Comparison of ENCODE assay signal across 26 mouse cellular contexts in genomic region chr14:9698621-9699020, GRCm38 (mm10).
"Had no signal": no experiment of that assay in that cellular context is flagged by ENCODE, and none has a peak within 500 bp of the region (broad histone marks: within the 10 kb centered on the region; RNA-seq: fewer than 3 reads in every experiment).

No protein-coding gene starts in this region.

- H3K27ac ChIP-seq: embryonic facial prominence, embryonic 10.5 days; embryonic facial prominence, embryonic 12.5 days; embryonic facial prominence, embryonic 13.5 days; embryonic facial prominence, embryonic 15.5 days; forebrain, embryonic 10.5 days; forebrain, embryonic 12.5 days; forebrain, embryonic 13.5 days; forebrain, embryonic 15.5 days; gastrocnemius, adult 2 months; heart, adult 2 months had no signal

- DNase-seq: cerebellum, adult 9-11 months; cerebellum, postnatal 10 days; cerebellum, postnatal 14 days; cerebellum, postnatal 25 days; cerebellum, postnatal 36 days; embryo, embryonic 11 days; forebrain, postnatal 0 days; gastrocnemius, adult 2 months; gastrocnemius, postnatal 10 days; gastrocnemius, postnatal 14 days; gastrocnemius, postnatal 25 days; gastrocnemius, postnatal 36 days; heart, adult 11 months; heart, adult 18-20 months; heart, adult 2 months had no signal

- H3K9me3 ChIP-seq: embryonic facial prominence, embryonic 10.5 days; embryonic facial prominence, embryonic 12.5 days; embryonic facial prominence, embryonic 13.5 days; embryonic facial prominence, embryonic 15.5 days; forebrain, embryonic 10.5 days; forebrain, embryonic 12.5 days; forebrain, embryonic 13.5 days; forebrain, embryonic 15.5 days had no signal

- H3K9ac ChIP-seq: embryonic facial prominence, embryonic 12.5 days; embryonic facial prominence, embryonic 13.5 days; embryonic facial prominence, embryonic 15.5 days; forebrain, embryonic 12.5 days; forebrain, embryonic 13.5 days; forebrain, embryonic 15.5 days; forebrain, postnatal 0 days had no signal

- H3K4me3 ChIP-seq: embryonic facial prominence, embryonic 10.5 days; embryonic facial prominence, embryonic 12.5 days; embryonic facial prominence, embryonic 13.5 days; embryonic facial prominence, embryonic 15.5 days; erythroblast, embryonic 14.5 days; forebrain, embryonic 10.5 days; forebrain, embryonic 12.5 days; forebrain, embryonic 13.5 days; forebrain, embryonic 15.5 days; gastrocnemius, adult 2 months; heart, adult 2 months had no signal

- H3K4me1 ChIP-seq: embryonic facial prominence, embryonic 12.5 days; embryonic facial prominence, embryonic 13.5 days; embryonic facial prominence, embryonic 15.5 days had no signal

- H3K36me3 ChIP-seq: embryonic facial prominence, embryonic 10.5 days; embryonic facial prominence, embryonic 12.5 days; embryonic facial prominence, embryonic 13.5 days; embryonic facial prominence, embryonic 15.5 days; forebrain, embryonic 10.5 days; forebrain, embryonic 12.5 days; forebrain, embryonic 15.5 days had no signal

- ATAC-seq: forebrain, embryonic 13.5 days; forebrain, embryonic 14.5 days; forebrain, embryonic 15.5 days; forebrain, embryonic 16.5 days; forebrain, postnatal 0 days had no signal

- H3K4me2 ChIP-seq: embryonic facial prominence, embryonic 12.5 days; embryonic facial prominence, embryonic 13.5 days; embryonic facial prominence, embryonic 15.5 days; forebrain, embryonic 12.5 days; forebrain, embryonic 13.5 days; forebrain, embryonic 15.5 days had no signal

- H3K27me3 ChIP-seq: embryonic facial prominence, embryonic 12.5 days; embryonic facial prominence, embryonic 13.5 days; embryonic facial prominence, embryonic 15.5 days had no signal
